11 mouse cellular contexts compared by ENCODE assay signal in genomic region chr11:87367865-87368580, GRCm38 (mm10). TPM values are rescaled to one million over a fixed set of nuclear protein-coding genes. Genes with fewer than 3 reads are reported as not detected.
A peak's percentile ranks its signal among the peaks of the same experiment; 100 is the strongest.
DNase-seq lines count a peak whose midpoint lies in the region; ATAC-seq and TF ChIP-seq lines count a peak whose summit lies in the region.
"Had no signal": no experiment of that assay in that cellular context is flagged by ENCODE, and none has a peak within 500 bp of the region (broad histone marks: within the 10 kb centered on the region; RNA-seq: fewer than 3 reads in every experiment).

No protein-coding gene starts in this region.

- DNase-seq in hindbrain, postnatal 0 days (ENCODE audit: low spot score) = peak; percentile 64
- peak; percentile 82 for DNase-seq in c-Kit-positive CD71-positive TER-119-positive erythroid progenitor cells, embryonic 14.5 days (ENCODE audit: low spot score)
- no peak for DNase-seq in liver, embryonic 11.5 days (ENCODE audit: low spot score)
- peak; percentile 65 to 68 for DNase-seq in spleen, postnatal 4 days (ENCODE audit: low spot score in 2 of 2)
- DNase-seq in adipocyte (ENCODE audit: low spot score) = no peak
- no peak for DNase-seq in heart, adult 18-20 months
- DNase-seq: kidney, postnatal 14 days; lung, postnatal 14 days had no signal

- 50% methylated on average over 9 of the region's 9 CpGs for WGBS in hindbrain, postnatal 0 days
- WGBS in hindbrain, embryonic 16.5 days = 61% methylated on average over 9 of the region's 9 CpGs
- 46% methylated on average over 9 of the region's 9 CpGs for WGBS in liver, embryonic 11.5 days

- no peak overlapping the region for H3K9ac ChIP-seq in hindbrain, postnatal 0 days (replicated peaks; ENCODE audit: low read length)
- no peak overlapping the region for H3K9ac ChIP-seq in hindbrain, embryonic 16.5 days (ENCODE audit: low read depth, low read length)
- no peak overlapping the region for H3K9ac ChIP-seq in liver, embryonic 11.5 days (ENCODE audit: low read depth, low read length)
- H3K9ac ChIP-seq: embryonic facial prominence, embryonic 15.5 days; hindbrain, embryonic 12.5 days had no signal

- no peak for TF ChIP-seq CTCF in hindbrain, postnatal 0 days (IDR thresholded peaks at IDR 0.05; ENCODE audit: low read depth)

- H3K9me3 ChIP-seq in hindbrain, postnatal 0 days (ENCODE audit: low read length) = no peaks in the 10 kb centered on the region
- H3K9me3 ChIP-seq in hindbrain, embryonic 16.5 days (ENCODE audit: control insufficient read depth, low read length) = no peaks in the 10 kb centered on the region
- no peaks in the 10 kb centered on the region for H3K9me3 ChIP-seq in liver, embryonic 11.5 days (ENCODE audit: control insufficient read depth, low read length)
- H3K9me3 ChIP-seq: embryonic facial prominence, embryonic 15.5 days; hindbrain, embryonic 12.5 days had no signal

- no peak overlapping the region for H3K4me3 ChIP-seq in hindbrain, postnatal 0 days (ENCODE audit: low read length)
- no peak overlapping the region for H3K4me3 ChIP-seq in hindbrain, embryonic 16.5 days (ENCODE audit: low read length)
- no peak overlapping the region for H3K4me3 ChIP-seq in liver, embryonic 11.5 days (ENCODE audit: low read depth, low read length)
- H3K4me3 ChIP-seq: embryonic facial prominence, embryonic 15.5 days; hindbrain, embryonic 12.5 days had no signal

- no peaks in the 10 kb centered on the region for H3K4me1 ChIP-seq in hindbrain, postnatal 0 days (ENCODE audit: insufficient read depth, low read length)
- no peaks in the 10 kb centered on the region for H3K4me1 ChIP-seq in hindbrain, embryonic 16.5 days (ENCODE audit: control insufficient read depth, insufficient read depth, low read depth, low read length)
- H3K4me1 ChIP-seq in liver, embryonic 11.5 days (replicated peaks; ENCODE audit: control insufficient read depth, insufficient read depth, low read length) = no peaks in the 10 kb centered on the region
- H3K4me1 ChIP-seq: embryonic facial prominence, embryonic 15.5 days; hindbrain, embryonic 12.5 days had no signal

- no peaks in the 10 kb centered on the region; the same call in 1 of the 2 replicates for H3K27me3 ChIP-seq in hindbrain, postnatal 0 days (ENCODE audit: insufficient read depth, low read length)
- H3K27me3 ChIP-seq in hindbrain, embryonic 16.5 days (replicated peaks; ENCODE audit: control insufficient read depth, insufficient read depth, low read length) = no peaks in the 10 kb centered on the region
- H3K27me3 ChIP-seq in liver, embryonic 11.5 days (replicated peaks; ENCODE audit: control insufficient read depth, insufficient read depth, low read length) = no peaks in the 10 kb centered on the region
- H3K27me3 ChIP-seq: embryonic facial prominence, embryonic 15.5 days; hindbrain, embryonic 12.5 days had no signal

- H3K4me2 ChIP-seq in hindbrain, postnatal 0 days (ENCODE audit: low read depth, low read length) = no peak overlapping the region
- H3K4me2 ChIP-seq in hindbrain, embryonic 16.5 days (ENCODE audit: low read length) = no peak overlapping the region
- no peak overlapping the region for H3K4me2 ChIP-seq in liver, embryonic 11.5 days
- H3K4me2 ChIP-seq: embryonic facial prominence, embryonic 15.5 days; hindbrain, embryonic 12.5 days had no signal

- H3K36me3 ChIP-seq in hindbrain, postnatal 0 days (ENCODE audit: insufficient read depth, low read length) = no peaks in the 10 kb centered on the region
- no peaks in the 10 kb centered on the region for H3K36me3 ChIP-seq in hindbrain, embryonic 16.5 days (ENCODE audit: control insufficient read depth, insufficient read depth, low read length)
- no peaks in the 10 kb centered on the region for H3K36me3 ChIP-seq in liver, embryonic 11.5 days (ENCODE audit: control insufficient read depth, insufficient read depth, low read length)
- H3K36me3 ChIP-seq: embryonic facial prominence, embryonic 15.5 days; hindbrain, embryonic 12.5 days had no signal

- ATAC-seq in hindbrain, postnatal 0 days = peak; percentile 75; the same call in 1 of the 2 replicates
- no peak for ATAC-seq in hindbrain, embryonic 16.5 days
- peak; percentile 96 for ATAC-seq in liver, embryonic 11.5 days (replicated peaks; ENCODE audit: low FRiP score)

- no peak overlapping the region for H3K27ac ChIP-seq in hindbrain, postnatal 0 days
- H3K27ac ChIP-seq in hindbrain, embryonic 16.5 days (ENCODE audit: low read depth, low read length) = no peak overlapping the region
- no peak overlapping the region for H3K27ac ChIP-seq in liver, embryonic 11.5 days (ENCODE audit: low read depth, low read length)
- H3K27ac ChIP-seq: embryonic facial prominence, embryonic 15.5 days; hindbrain, embryonic 12.5 days had no signal

RNA-seq across cellular contexts. Expression of gene Ppm1e, which starts 9.2 kb away (rescaled TPM):
- total RNA-seq in hindbrain, postnatal 0 days (2014; rRNA removed) = 60.1 and 65.9 TPM in 2 replicates
- polyA plus RNA-seq in hindbrain, postnatal 0 days (2015; fragmentation: Nextera tagmentation; extraction: Ambion mirVana) = 17.1 and 18.6 TPM in 2 replicates
- 21.9 and 22.6 TPM in 2 replicates for polyA plus RNA-seq in hindbrain, embryonic 16.5 days (2015; fragmentation: Nextera tagmentation; extraction: Ambion mirVana)
- polyA plus RNA-seq in liver, embryonic 11.5 days (2014; fragmentation: Nextera tagmentation; extraction: Ambion mirVana) = 1.9 and 2.6 TPM in 2 replicates
- 1 to 10 TPM; 4.0 to 6.7 TPM for total RNA-seq in heart, adult 18-20 months (2021)

RNA-seq across cellular contexts. Expression of gene Rad51c, which starts 36.7 kb away (rescaled TPM):
- total RNA-seq in hindbrain, postnatal 0 days (2014; rRNA removed) = 3.5 and 3.7 TPM in 2 replicates
- polyA plus RNA-seq in hindbrain, postnatal 0 days (2015; fragmentation: Nextera tagmentation; extraction: Ambion mirVana) = 2.0 and 4.2 TPM in 2 replicates
- polyA plus RNA-seq in hindbrain, embryonic 16.5 days (2015; fragmentation: Nextera tagmentation; extraction: Ambion mirVana) = 3.8 and 5.1 TPM in 2 replicates
- polyA plus RNA-seq in liver, embryonic 11.5 days (2014; fragmentation: Nextera tagmentation; extraction: Ambion mirVana) = 5.0 and 5.5 TPM in 2 replicates
- 1 to 10 TPM; 1.8 to 1.9 TPM for total RNA-seq in heart, adult 18-20 months (2021)

RNA-seq across cellular contexts. Expression of gene Tex14, which starts 36.8 kb away (rescaled TPM):
- 0.47 and 0.73 TPM in 2 replicates for total RNA-seq in hindbrain, postnatal 0 days (2014; rRNA removed)
- 2.6 and 3.4 TPM in 2 replicates for polyA plus RNA-seq in hindbrain, postnatal 0 days (2015; fragmentation: Nextera tagmentation; extraction: Ambion mirVana)
- polyA plus RNA-seq in hindbrain, embryonic 16.5 days (2015; fragmentation: Nextera tagmentation; extraction: Ambion mirVana) = 1.7 and 1.9 TPM in 2 replicates
- 0.32 and 0.48 TPM in 2 replicates for polyA plus RNA-seq in liver, embryonic 11.5 days (2014; fragmentation: Nextera tagmentation; extraction: Ambion mirVana)
- total RNA-seq in heart, adult 18-20 months (2021) = under 1 TPM; 0.07 to 0.15 TPM

Comparison
In these comparisons a context has a peak if more than half of its experiments do, and no peak if none do; other contexts are left out.
1. DNase-seq: peak in hindbrain, postnatal 0 days (single experiment), c-Kit-positive CD71-positive TER-119-positive erythroid progenitor cells, embryonic 14.5 days (single experiment) and spleen, postnatal 4 days (2 of 2); none in liver, embryonic 11.5 days (single experiment), adipocyte (single experiment) and heart, adult 18-20 months (0 of 2).